Mouse (Mus musculus) retina, adult 2 months (tissue): Measurements from ENCODE around the gene Samd1.
A peak's percentile ranks its signal among the peaks of the same experiment; 100 is the strongest.

Experiments
- DNase-seq: peaks from one replicate; pipeline ENCODE4 v3.0.0-alpha.2; 2012; ENCODE audit warnings: low read depth, low spot score

Samd1 gene

GRCm38 (mm10) chr8:83997511-83998141 is at the start of gene Samd1:
Gene Samd1, plus strand, starts transcription at chr8:83997672.
- DNase-seq = no peak

GRCm38 (mm10) chr8:83954749-83955105 is 42.7 kb upstream of the Samd1 start:
- DNase-seq = no peak

GRCm38 (mm10) chr8:83955106-83955957 is 42.1 kb upstream of the Samd1 start, which contains the start of the genes Gm10644 and Asf1b:
Gene Gm10644, minus strand, starts transcription at chr8:83955205.
Gene Asf1b, plus strand, starts transcription at chr8:83955507.
- DNase-seq = peak; percentile 95

- no peak for DNase-seq
Observed at GRCm38 (mm10) chr8:83955958-83956218, 41.6 kb upstream of the Samd1 start.

- no peak for DNase-seq
Observed at GRCm38 (mm10) chr8:83956789-83957188, 40.7 kb upstream of the Samd1 start.

- no peak for DNase-seq
Observed at GRCm38 (mm10) chr8:83964015-83964765, 33.3 kb upstream of the Samd1 start.

GRCm38 (mm10) chr8:83967701-83968100 is 29.8 kb upstream of the Samd1 start:
- DNase-seq = no peak

GRCm38 (mm10) chr8:83971121-83971520 is 26.4 kb upstream of the Samd1 start:
- no peak for DNase-seq

GRCm38 (mm10) chr8:83971661-83972060 is 25.8 kb upstream of the Samd1 start:
- no peak for DNase-seq

GRCm38 (mm10) chr8:83972150-83973120 is 25.0 kb upstream of the Samd1 start, which contains the start of gene Prkaca:
Gene Prkaca, plus strand, starts transcription at chr8:83972993.
- DNase-seq = peak; percentile 92

GRCm38 (mm10) chr8:83973161-83974031 is 24.1 kb upstream of the Samd1 start:
- DNase-seq = no peak

- DNase-seq = no peak
Observed at GRCm38 (mm10) chr8:83974521-83974920, 23.0 kb upstream of the Samd1 start.

GRCm38 (mm10) chr8:83976101-83976630 is 21.3 kb upstream of the Samd1 start:
- DNase-seq = no peak

- no peak for DNase-seq
Observed at GRCm38 (mm10) chr8:83976779-83977350, 20.6 kb upstream of the Samd1 start.

- no peak for DNase-seq
Observed at GRCm38 (mm10) chr8:83977646-83978045, 19.8 kb upstream of the Samd1 start.

- DNase-seq = no peak
Observed at GRCm38 (mm10) chr8:83978200-83978599, 19.3 kb upstream of the Samd1 start.

- no peak for DNase-seq
Observed at GRCm38 (mm10) chr8:83980250-83980649, 17.2 kb upstream of the Samd1 start.

GRCm38 (mm10) chr8:83980845-83981244 is 16.6 kb upstream of the Samd1 start:
- DNase-seq = no peak

GRCm38 (mm10) chr8:83981533-83981932 is 15.9 kb upstream of the Samd1 start:
- no peak for DNase-seq

- DNase-seq = no peak
Observed at GRCm38 (mm10) chr8:83982449-83982848, 15.0 kb upstream of the Samd1 start.
